ENCODE assay signal across 21 mouse cellular contexts in genomic region chr7:127073221-127073620, GRCm38 (mm10). TPM values are rescaled to one million over a fixed set of nuclear protein-coding genes. Genes with fewer than 3 reads are reported as not detected.
A peak's percentile ranks its signal among the peaks of the same experiment; 100 is the strongest.
DNase-seq lines count a peak whose midpoint lies in the region.
"Had no signal": no experiment of that assay in that cellular context is flagged by ENCODE, and none has a peak within 500 bp of the region (broad histone marks: within the 10 kb centered on the region; RNA-seq: fewer than 3 reads in every experiment).

No protein-coding gene starts in this region.

- 84% methylated on average over 4 of the region's 4 CpGs for WGBS in heart, embryonic 10.5 days

- intact Hi-C loops in heart, postnatal 10 days (cut with DNase I) = no loop called here

- no peaks in the 10 kb centered on the region for H3K36me3 ChIP-seq in heart, embryonic 10.5 days
- H3K36me3 ChIP-seq: embryonic facial prominence, embryonic 13.5 days; forebrain, embryonic 12.5 days; heart, embryonic 15.5 days; hindbrain, embryonic 12.5 days had no signal

- no peak overlapping the region for H3K4me3 ChIP-seq in heart, embryonic 10.5 days
- H3K4me3 ChIP-seq: embryonic facial prominence, embryonic 13.5 days; forebrain, embryonic 12.5 days; heart, embryonic 15.5 days; hindbrain, embryonic 12.5 days had no signal

- no peak overlapping the region for H3K27ac ChIP-seq in heart, embryonic 10.5 days
- H3K27ac ChIP-seq: embryonic facial prominence, embryonic 13.5 days; forebrain, embryonic 12.5 days; heart, embryonic 15.5 days; hindbrain, embryonic 12.5 days had no signal

- no peaks in the 10 kb centered on the region for H3K9me3 ChIP-seq in heart, embryonic 10.5 days
- H3K9me3 ChIP-seq: embryonic facial prominence, embryonic 13.5 days; forebrain, embryonic 12.5 days; heart, embryonic 15.5 days; hindbrain, embryonic 12.5 days had no signal

- H3K4me1 ChIP-seq in heart, embryonic 10.5 days = peaks cover 11% of the 10 kb centered on the region; the same call in 1 of the 2 replicates
- H3K4me1 ChIP-seq: embryonic facial prominence, embryonic 13.5 days; forebrain, embryonic 12.5 days; hindbrain, embryonic 12.5 days had no signal

- no peaks in the 10 kb centered on the region for H3K27me3 ChIP-seq in heart, embryonic 10.5 days (ENCODE audit: insufficient read depth, poor library complexity, severe bottlenecking)
- H3K27me3 ChIP-seq: embryonic facial prominence, embryonic 13.5 days; forebrain, embryonic 12.5 days; heart, embryonic 15.5 days; hindbrain, embryonic 12.5 days had no signal

- DNase-seq in heart, postnatal 10 days = peak; percentile 24 to 30
- no peak for DNase-seq in heart, embryonic 10.5 days (ENCODE audit: low spot score)
- DNase-seq in kidney, postnatal 14 days = peak; percentile 27
- no peak for DNase-seq in kidney, postnatal 25 days
- peak; percentile 28 for DNase-seq in MN1 (ENCODE audit: low spot score)
- peak; percentile 68 for DNase-seq in adrenal gland, postnatal 10 days
- no peak for DNase-seq in frontal cortex, postnatal 14 days (ENCODE audit: low spot score in 2 of 2)
- DNase-seq in thymus, postnatal 0 days (ENCODE audit: low spot score) = no peak
- DNase-seq: cerebellum, adult 8-10 months; cerebellum, postnatal 25 days; gastrocnemius, postnatal 14 days; heart, postnatal 36 days had no signal

RNA-seq across cellular contexts. Expression of gene Zg16, which starts 13.9 kb away (rescaled TPM):
- not detected for total RNA-seq in heart, postnatal 10 days (2021)
- polyA plus RNA-seq in heart, embryonic 10.5 days (2016; fragmentation: Nextera tagmentation; extraction: Ambion mirVana) = not detected in 2 replicates
- under 1 TPM in 1 of 2 experiments, not detected in 1; 0.51 TPM for total RNA-seq in adrenal gland, postnatal 10 days (2021)
- polyA plus RNA-seq in thymus, postnatal 0 days (2015; fragmentation: Nextera tagmentation; extraction: Ambion mirVana) = 2.4 and 2.7 TPM in 2 replicates
- total RNA-seq: ES-E14; gastrocnemius, adult 18-20 months; gastrocnemius, postnatal 14 days; heart, postnatal 36 days had no signal
- polyA plus RNA-seq: embryonic facial prominence, embryonic 13.5 days; forebrain, embryonic 12.5 days; forebrain, embryonic 16.5 days; heart, embryonic 11.5 days; heart, embryonic 15.5 days; hindbrain, embryonic 12.5 days; hindbrain, embryonic 16.5 days had no signal

RNA-seq across cellular contexts. Expression of gene AI467606, which starts 17.9 kb away (rescaled TPM):
- total RNA-seq in heart, postnatal 10 days (2021) = 1 to 10 TPM in 1 of 2 experiments, under 1 TPM in 1; 0.94 to 1.5 TPM
- 0.73 and 1.0 TPM in 2 replicates for polyA plus RNA-seq in heart, embryonic 10.5 days (2016; fragmentation: Nextera tagmentation; extraction: Ambion mirVana)
- total RNA-seq in adrenal gland, postnatal 10 days (2021) = 1 to 10 TPM; 3.3 TPM
- polyA plus RNA-seq in thymus, postnatal 0 days (2015; fragmentation: Nextera tagmentation; extraction: Ambion mirVana) = 154 and 165 TPM in 2 replicates

RNA-seq across cellular contexts. Expression of gene Kif22, which starts 30.9 kb away (rescaled TPM):
- 10 to 100 TPM; 15.3 to 17.6 TPM for total RNA-seq in heart, postnatal 10 days (2021)
- polyA plus RNA-seq in heart, embryonic 10.5 days (2016; fragmentation: Nextera tagmentation; extraction: Ambion mirVana) = 110 and 145 TPM in 2 replicates
- 10 to 100 TPM; 21.6 to 28.7 TPM for total RNA-seq in adrenal gland, postnatal 10 days (2021)
- polyA plus RNA-seq in thymus, postnatal 0 days (2015; fragmentation: Nextera tagmentation; extraction: Ambion mirVana) = 117 and 133 TPM in 2 replicates

RNA-seq across cellular contexts. Expression of gene Maz, which starts 46.4 kb away (rescaled TPM):
- 100 to 1,000 TPM; 106 to 113 TPM for total RNA-seq in heart, postnatal 10 days (2021)
- 41.5 and 66.9 TPM in 2 replicates for polyA plus RNA-seq in heart, embryonic 10.5 days (2016; fragmentation: Nextera tagmentation; extraction: Ambion mirVana)
- total RNA-seq in adrenal gland, postnatal 10 days (2021) = 100 to 1,000 TPM; 135 to 159 TPM
- polyA plus RNA-seq in thymus, postnatal 0 days (2015; fragmentation: Nextera tagmentation; extraction: Ambion mirVana) = 111 and 132 TPM in 2 replicates

RNA-seq across cellular contexts. Expression of gene Qprt, which starts 48.8 kb away (rescaled TPM):
- total RNA-seq in heart, postnatal 10 days (2021) = under 1 TPM in 1 of 2 experiments, not detected in 1; 0.29 TPM
- polyA plus RNA-seq in heart, embryonic 10.5 days (2016; fragmentation: Nextera tagmentation; extraction: Ambion mirVana) = 7.2 and 14.5 TPM in 2 replicates
- 10 to 100 TPM in 1 of 2 experiments, 1 to 10 TPM in 1; 7.6 to 20.7 TPM for total RNA-seq in adrenal gland, postnatal 10 days (2021)
- 0.99 and 1.4 TPM in 2 replicates for polyA plus RNA-seq in thymus, postnatal 0 days (2015; fragmentation: Nextera tagmentation; extraction: Ambion mirVana)
- total RNA-seq: heart, postnatal 36 days had no signal

Comparison
In these comparisons a context has a peak if more than half of its experiments do, and no peak if none do; other contexts are left out.
1. DNase-seq: peak in heart, postnatal 10 days (2 of 2), kidney, postnatal 14 days (single experiment), MN1 (single experiment) and adrenal gland, postnatal 10 days (single experiment); none in heart, embryonic 10.5 days (single experiment), kidney, postnatal 25 days (0 of 2), frontal cortex, postnatal 14 days (0 of 2) and thymus, postnatal 0 days (single experiment).